Mouse (Mus musculus): ENCODE measurements around the gene Slc25a25.

GRCm38 (mm10) chr2:32420066-32420608 lies 31.1 kb downstream of the Slc25a25 start:
- TF ChIP-seq GATA1 (IDR thresholded peaks at IDR 0.05; ENCODE audit: borderline replicate concordance, low read length) = no peak
- no peak for TF ChIP-seq FLI1 (IDR thresholded peaks at IDR 0.05; ENCODE audit: low read length)

Measured in megakaryocyte, embryonic 14.5 days (primary cell).